Mouse (Mus musculus): ENCODE data around the gene Chsy1. TPM values are rescaled to one million over a fixed set of nuclear protein-coding genes. Genes with fewer than 3 reads are reported as not detected.
"Not testable (repeated sequence)": the region's sequence is repeated elsewhere in the genome, so short reads cannot be mapped to it uniquely, and the experiment has no call there.

Gene Chsy1
- polyA plus RNA-seq, 1 experiment from 2014 or later: 11.1 TPM

- no peak overlapping the region for H3K4me3 ChIP-seq (replicated peaks)
- H3K9me3 ChIP-seq: no peaks in the 10 kb centered on the region
- 85% methylated on average over 4 of the region's 4 CpGs for WGBS
- no peak overlapping the region for H3K4me2 ChIP-seq (replicated peaks)
- no peak for ATAC-seq
- H3K27me3 ChIP-seq (replicated peaks): no peaks in the 10 kb centered on the region
- H3K4me1 ChIP-seq (replicated peaks): no peaks in the 10 kb centered on the region
- no peaks in the 10 kb centered on the region for H3K36me3 ChIP-seq
- no peak overlapping the region for H3K9ac ChIP-seq
- H3K27ac ChIP-seq: no peak overlapping the region
These were observed 74.7 kb downstream of the Chsy1 start for GRCm38 (mm10) chr7:66184026-66184425.

- no peak overlapping the region for H3K4me3 ChIP-seq (replicated peaks)
- H3K4me1 ChIP-seq (replicated peaks): no peaks in the 10 kb centered on the region
- H3K27me3 ChIP-seq (replicated peaks): no peaks in the 10 kb centered on the region
- 88% methylated on average over 5 of the region's 5 CpGs for WGBS
- H3K36me3 ChIP-seq: no peaks in the 10 kb centered on the region
- no peak overlapping the region for H3K9ac ChIP-seq
- no peak overlapping the region for H3K27ac ChIP-seq
- no peak for ATAC-seq
- H3K4me2 ChIP-seq (replicated peaks): no peak overlapping the region
- no peaks in the 10 kb centered on the region for H3K9me3 ChIP-seq
These were observed 76.1 kb downstream of the Chsy1 start for GRCm38 (mm10) chr7:66185370-66185769.

DNA sequence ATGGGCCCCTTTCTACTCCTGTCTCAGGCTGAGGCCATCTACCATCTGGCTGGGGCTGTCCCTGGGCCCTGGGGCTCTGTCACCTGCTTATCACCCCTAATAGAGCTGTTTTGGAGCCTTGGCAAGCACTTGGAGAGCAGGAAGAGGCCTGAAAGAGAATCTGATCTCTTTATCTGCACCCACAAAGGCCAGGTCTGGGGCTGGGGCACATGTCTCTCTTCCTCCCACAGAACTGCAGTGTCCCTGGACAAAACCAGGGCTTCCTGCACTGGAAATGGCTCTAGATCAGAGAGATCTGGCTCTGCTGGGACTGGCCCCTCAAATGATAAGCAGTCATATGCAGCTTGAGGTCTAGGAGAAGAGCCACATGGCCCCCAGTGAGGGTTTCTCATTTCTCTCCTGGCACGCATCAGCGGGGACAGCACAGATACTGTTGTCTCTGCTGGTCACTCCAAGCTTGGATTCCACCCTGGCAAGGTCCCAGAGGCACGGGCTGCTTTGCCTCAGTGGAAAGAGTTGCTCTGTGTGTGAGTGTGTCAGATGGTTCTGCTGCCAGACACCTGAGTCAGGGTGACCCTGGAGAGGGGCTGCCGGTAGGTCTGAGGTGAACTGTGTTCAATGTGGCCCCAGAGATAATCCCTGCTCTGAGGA lies 78.4 kb downstream of the Chsy1 start:
- Histone ChIP-seq H3K4me2 (replicated peaks) (no peak overlapping the region), H3K9me3 (no peaks in the 10 kb centered on the region), H3K36me3 (no peaks in the 10 kb centered on the region), H3K4me1 (replicated peaks) (no peaks in the 10 kb centered on the region), H3K27ac (no peak overlapping the region), H3K27me3 (replicated peaks) (no peaks in the 10 kb centered on the region), H3K4me3 (replicated peaks) (no peak overlapping the region), H3K9ac (no peak overlapping the region)
- no peak for ATAC-seq
- WGBS: 76% methylated on average over 4 of the region's 4 CpGs

DNA sequence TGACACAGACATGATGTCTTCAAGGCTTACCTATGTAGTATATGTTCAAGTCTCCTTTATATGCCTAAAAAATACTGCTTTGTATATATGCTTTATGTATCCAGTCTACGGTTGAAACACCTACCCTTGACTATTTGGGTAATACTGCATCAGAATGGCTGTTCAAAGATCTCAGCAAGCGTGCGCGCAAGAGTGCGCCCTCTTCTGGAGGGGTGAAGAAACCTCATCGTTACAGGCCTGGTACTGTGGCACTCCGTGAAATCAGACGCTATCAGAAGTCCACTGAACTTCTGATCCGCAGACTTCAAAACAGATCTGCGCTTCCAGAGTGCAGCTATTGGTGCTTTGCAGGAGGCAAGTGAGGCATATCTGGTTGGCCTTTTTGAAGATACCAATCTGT lies 81.1 kb downstream of the Chsy1 start:
- not testable (repeated sequence) for H3K27ac ChIP-seq

DNA sequence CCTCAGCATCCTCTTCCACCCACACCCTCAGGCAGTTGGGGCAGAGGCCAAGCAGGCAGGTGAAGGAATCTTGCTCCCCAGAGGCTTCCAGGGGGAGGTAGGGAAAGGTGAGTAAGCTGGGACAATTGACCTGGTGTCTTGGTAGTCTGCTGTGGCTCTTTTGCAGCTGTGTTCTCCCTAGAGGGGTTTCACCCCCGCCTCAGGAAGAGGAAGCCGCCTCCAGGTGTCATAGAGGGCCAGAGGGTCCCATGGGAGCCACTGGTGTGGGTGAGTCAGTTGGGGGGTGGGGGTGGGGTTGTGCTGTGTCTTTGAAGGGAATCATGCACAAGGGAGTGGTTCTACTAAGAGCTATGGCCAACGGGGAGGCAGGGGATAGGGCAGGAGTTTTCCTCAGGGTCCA lies 85.2 kb downstream of the Chsy1 start:
- Histone ChIP-seq H3K27ac (no peak overlapping the region), H3K4me1 (replicated peaks) (no peaks in the 10 kb centered on the region), H3K9ac (no peak overlapping the region; the same call in 1 of the 2 replicates), H3K9me3 (no peaks in the 10 kb centered on the region), H3K4me3 (replicated peaks) (no peak overlapping the region), H3K36me3 (no peaks in the 10 kb centered on the region), H3K4me2 (replicated peaks) (no peak overlapping the region), H3K27me3 (replicated peaks) (no peaks in the 10 kb centered on the region)
- ATAC-seq: no peak
- 80% methylated on average over 3 of the region's 3 CpGs for WGBS

More for the DNA sequence above, 81.1 kb downstream of the Chsy1 start:
- H3K9ac ChIP-seq; ATAC-seq; H3K27me3 ChIP-seq (replicated peaks); H3K4me1 ChIP-seq (replicated peaks); H3K4me2 ChIP-seq (replicated peaks); H3K4me3 ChIP-seq (replicated peaks); H3K9me3 ChIP-seq; H3K36me3 ChIP-seq: not testable (repeated sequence)
- 88% methylated on average over 10 of the region's 10 CpGs for WGBS

DNA sequence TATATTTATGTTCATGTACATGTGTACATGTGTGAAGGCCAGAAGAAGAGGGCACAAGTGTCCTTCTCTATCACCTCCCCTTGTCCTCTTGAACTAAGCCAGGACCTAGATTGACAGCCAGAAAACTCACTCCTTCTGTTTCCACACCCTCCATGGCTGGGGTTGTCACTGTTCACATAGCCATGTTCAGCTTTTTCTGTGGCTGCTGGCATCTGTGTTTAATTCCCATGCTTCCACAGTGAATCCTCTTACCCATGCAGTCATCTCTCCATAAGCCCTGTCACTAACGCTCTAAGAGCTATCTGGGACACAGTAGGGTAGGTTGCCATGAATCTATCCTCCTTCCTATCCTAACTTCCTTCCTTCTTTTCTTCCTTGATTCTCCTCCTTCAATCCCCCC lies 86.6 kb downstream of the Chsy1 start:
- ATAC-seq: no peak
- Histone ChIP-seq H3K4me2 (replicated peaks) (no peak overlapping the region), H3K9me3 (no peaks in the 10 kb centered on the region), H3K27ac (no peak overlapping the region), H3K36me3 (no peaks in the 10 kb centered on the region), H3K27me3 (replicated peaks) (no peaks in the 10 kb centered on the region), H3K4me1 (replicated peaks) (0 out of 2 replicates have a peak, but pooled peaks cover 3% of the 10 kb centered on the region), H3K9ac (no peak overlapping the region), H3K4me3 (replicated peaks) (no peak overlapping the region)
- WGBS: 93% methylated on average over 1 of the region's 1 CpGs

GRCm38 (mm10) chr7:66196609-66197445 lies 87.5 kb downstream of the Chsy1 start:
- H3K4me2 ChIP-seq (replicated peaks): no peak overlapping the region
- no peak overlapping the region for H3K27ac ChIP-seq
- no peaks in the 10 kb centered on the region for H3K27me3 ChIP-seq (replicated peaks)
- ATAC-seq: peak; percentile 58
- no peak overlapping the region for H3K9ac ChIP-seq
- no peaks in the 10 kb centered on the region for H3K36me3 ChIP-seq
- 0 out of 2 replicates have a peak, but pooled peaks cover 5% of the 10 kb centered on the region for H3K4me1 ChIP-seq (replicated peaks)
- H3K4me3 ChIP-seq (replicated peaks): no peak overlapping the region
- no peaks in the 10 kb centered on the region for H3K9me3 ChIP-seq
- WGBS: 68% methylated on average over 11 of the region's 11 CpGs

GRCm38 (mm10) chr7:66198416-66198815 lies 89.1 kb downstream of the Chsy1 start:
- Histone ChIP-seq H3K9me3 (no peaks in the 10 kb centered on the region), H3K27me3 (replicated peaks) (no peaks in the 10 kb centered on the region), H3K27ac (no peak overlapping the region), H3K4me1 (replicated peaks) (0 out of 2 replicates have a peak, but pooled peaks cover 5% of the 10 kb centered on the region), H3K4me2 (replicated peaks) (no peak overlapping the region), H3K4me3 (replicated peaks) (no peak overlapping the region), H3K36me3 (no peaks in the 10 kb centered on the region), H3K9ac (no peak overlapping the region)
- 72% methylated on average over 10 of the region's 10 CpGs for WGBS
- no peak for ATAC-seq

DNA sequence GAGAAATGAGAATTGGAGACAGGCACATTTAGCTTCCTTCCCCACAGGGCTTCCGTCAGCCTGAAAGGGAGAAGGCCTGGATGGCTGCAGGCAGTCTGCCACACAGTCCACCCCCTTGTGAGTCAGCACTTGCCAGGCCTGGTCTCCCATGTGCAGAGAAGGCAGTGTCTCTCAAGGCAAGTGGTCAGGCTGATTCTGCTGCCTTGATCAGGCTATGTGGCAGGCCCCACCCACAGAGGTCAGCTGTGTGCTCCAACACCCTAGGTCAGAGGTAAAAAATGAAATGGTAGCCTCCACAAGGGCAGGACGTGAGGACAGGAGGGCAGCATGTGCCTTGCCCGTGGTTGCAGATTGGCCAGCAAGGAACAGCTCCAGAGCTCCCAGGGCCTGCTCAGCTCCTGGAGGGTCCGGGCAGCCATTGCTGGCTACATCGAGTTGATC lies 90.1 kb downstream of the Chsy1 start:
- no peak overlapping the region for H3K4me3 ChIP-seq (replicated peaks)
- 0 out of 2 replicates have a peak, but pooled peaks cover 5% of the 10 kb centered on the region for H3K4me1 ChIP-seq (replicated peaks)
- H3K36me3 ChIP-seq: no peaks in the 10 kb centered on the region
- H3K4me2 ChIP-seq (replicated peaks): no peak overlapping the region
- no peak overlapping the region for H3K9ac ChIP-seq
- no peak for ATAC-seq
- 76% methylated on average over 5 of the region's 5 CpGs for WGBS
- H3K27ac ChIP-seq: no peak overlapping the region
- H3K9me3 ChIP-seq: no peaks in the 10 kb centered on the region
- H3K27me3 ChIP-seq (replicated peaks): no peaks in the 10 kb centered on the region

DNA sequence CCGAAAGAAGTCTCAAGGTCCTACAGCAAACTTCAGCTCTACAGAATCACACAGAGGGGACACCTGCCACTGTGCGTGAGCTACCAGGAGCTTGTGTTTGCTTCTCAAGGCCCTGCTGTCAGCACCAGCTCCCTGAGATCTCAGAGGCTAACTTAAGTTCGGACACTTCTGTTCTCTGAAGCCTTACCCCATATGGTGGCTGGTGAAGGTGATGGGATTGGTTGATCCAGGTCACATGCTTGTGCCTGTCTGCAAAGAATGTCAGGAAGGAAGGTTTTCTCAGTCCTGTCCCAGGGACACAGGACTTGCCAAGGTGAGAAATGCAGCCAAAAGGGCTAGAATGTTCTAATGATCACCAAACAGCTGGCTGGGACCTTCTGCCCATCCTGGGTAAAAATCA lies 91.1 kb downstream of the Chsy1 start:
- Histone ChIP-seq H3K4me3 (replicated peaks) (no peak overlapping the region), H3K27ac (no peak overlapping the region), H3K36me3 (no peaks in the 10 kb centered on the region), H3K4me2 (replicated peaks) (no peak overlapping the region), H3K9me3 (no peaks in the 10 kb centered on the region), H3K4me1 (replicated peaks) (0 out of 2 replicates have a peak, but pooled peaks cover 5% of the 10 kb centered on the region), H3K9ac (no peak overlapping the region), H3K27me3 (replicated peaks) (no peaks in the 10 kb centered on the region)
- 73% methylated on average over 3 of the region's 3 CpGs for WGBS
- ATAC-seq: no peak

GRCm38 (mm10) chr7:66200791-66201450 lies 91.6 kb downstream of the Chsy1 start:
- H3K9ac ChIP-seq: no peak overlapping the region
- H3K27ac ChIP-seq: no peak overlapping the region
- H3K36me3 ChIP-seq: no peaks in the 10 kb centered on the region
- H3K9me3 ChIP-seq: no peaks in the 10 kb centered on the region
- H3K4me3 ChIP-seq (replicated peaks): no peak overlapping the region
- 0 out of 2 replicates have a peak, but pooled peaks have one; percentile 26 for ATAC-seq
- 25% methylated on average over 8 of the region's 8 CpGs for WGBS
- H3K4me1 ChIP-seq (replicated peaks): 0 out of 2 replicates have a peak, but pooled peaks cover 5% of the 10 kb centered on the region
- no peaks in the 10 kb centered on the region for H3K27me3 ChIP-seq (replicated peaks)
- H3K4me2 ChIP-seq (replicated peaks): no peak overlapping the region

GRCm38 (mm10) chr7:66201657-66202056 lies 92.3 kb downstream of the Chsy1 start:
- no peak for ATAC-seq
- Histone ChIP-seq H3K27ac (no peak overlapping the region), H3K9ac (no peak overlapping the region), H3K4me2 (replicated peaks) (no peak overlapping the region), H3K4me1 (replicated peaks) (0 out of 2 replicates have a peak, but pooled peaks cover 5% of the 10 kb centered on the region), H3K36me3 (no peaks in the 10 kb centered on the region), H3K27me3 (replicated peaks) (no peaks in the 10 kb centered on the region), H3K9me3 (no peaks in the 10 kb centered on the region), H3K4me3 (replicated peaks) (no peak overlapping the region)
- 84% methylated on average over 2 of the region's 2 CpGs for WGBS

Measured in intestine, embryonic 15.5 days (tissue).